Mouse (Mus musculus): ENCODE measurements around the gene Hist1h2bb.

GRCm38 (mm10) chr13:23757921-23758320 is 11.4 kb downstream of the Hist1h2bb start:
- TF ChIP-seq GATA1 (IDR thresholded peaks at IDR 0.05; ENCODE audit: borderline replicate concordance, low read length), result no peak
- TF ChIP-seq FLI1 (IDR thresholded peaks at IDR 0.05; ENCODE audit: low read length), result no peak

Measured in megakaryocyte, embryonic 14.5 days (primary cell).